In genomic region chr11:11835361-11835760, GRCm38 (mm10) we compare ENCODE assay signal across 13 mouse cellular contexts. TPM values are rescaled to one million over a fixed set of nuclear protein-coding genes. Genes with fewer than 3 reads are reported as not detected.
DNase-seq lines count a peak whose midpoint lies in the region; ATAC-seq lines count a peak whose summit lies in the region.
"Had no signal": no experiment of that assay in that cellular context is flagged by ENCODE, and none has a peak within 500 bp of the region (broad histone marks: within the 10 kb centered on the region; RNA-seq: fewer than 3 reads in every experiment).

No protein-coding gene starts in this region.

- H3K9ac ChIP-seq in midbrain, embryonic 14.5 days (replicated peaks; ENCODE audit: low read length): no peak overlapping the region

- no peak for ATAC-seq in midbrain, embryonic 14.5 days (ENCODE audit: low FRiP score, low TSS enrichment)
- ATAC-seq: hindbrain, embryonic 16.5 days had no signal

- DNase-seq in heart, adult 11 months: peak; percentile 76
- DNase-seq in heart, postnatal 36 days: no peak
- DNase-seq in midbrain, embryonic 10.5 days (ENCODE audit: low spot score): no peak
- no peak for DNase-seq in midbrain, embryonic 14.5 days
- peak; percentile 73 for DNase-seq in liver
- peak; percentile 74 for DNase-seq in yolk sac, embryonic 10.5 days (ENCODE audit: low spot score)
- DNase-seq in kidney, postnatal 14 days: no peak
- no peak for DNase-seq in spleen, adult 12 weeks (ENCODE audit: low spot score)
- DNase-seq: adrenal gland, postnatal 36 days; B cell, adult 2 months; cerebellum, adult 2 months; kidney, postnatal 36 days had no signal

- H3K36me3 ChIP-seq in midbrain, embryonic 10.5 days: no peaks in the 10 kb centered on the region
- no peaks in the 10 kb centered on the region for H3K36me3 ChIP-seq in midbrain, embryonic 14.5 days (ENCODE audit: control insufficient read depth, insufficient read depth, low read length)

- H3K9me3 ChIP-seq in midbrain, embryonic 10.5 days (replicated peaks): no peaks in the 10 kb centered on the region
- no peaks in the 10 kb centered on the region for H3K9me3 ChIP-seq in midbrain, embryonic 14.5 days (ENCODE audit: control insufficient read depth, low read length)

- intact Hi-C loops in heart, postnatal 36 days (cut with DNase I): no loop called here

- H3K4me2 ChIP-seq in midbrain, embryonic 14.5 days (ENCODE audit: low read length): no peak overlapping the region

- H3K4me1 ChIP-seq in midbrain, embryonic 10.5 days: peaks cover 60% of the 10 kb centered on the region
- H3K4me1 ChIP-seq in midbrain, embryonic 14.5 days (ENCODE audit: control insufficient read depth, insufficient read depth, low read length): 0 out of 2 replicates have a peak, but pooled peaks cover 7% of the 10 kb centered on the region

- no peak overlapping the region for H3K4me3 ChIP-seq in midbrain, embryonic 10.5 days
- no peak overlapping the region for H3K4me3 ChIP-seq in midbrain, embryonic 14.5 days (replicated peaks; ENCODE audit: low read depth, low read length)

- WGBS in midbrain, embryonic 10.5 days: 41% methylated on average over 6 of the region's 6 CpGs
- 35% methylated on average over 6 of the region's 6 CpGs for WGBS in midbrain, embryonic 14.5 days

- H3K27ac ChIP-seq in midbrain, embryonic 10.5 days (replicated peaks): peak overlapping the region; percentile 64; the same call in 1 of the 2 replicates
- H3K27ac ChIP-seq in midbrain, embryonic 14.5 days (replicated peaks; ENCODE audit: low read depth, low read length): no peak overlapping the region

- H3K27me3 ChIP-seq in midbrain, embryonic 10.5 days (ENCODE audit: low read depth, poor library complexity, severe bottlenecking): no peaks in the 10 kb centered on the region
- H3K27me3 ChIP-seq in midbrain, embryonic 14.5 days (ENCODE audit: control insufficient read depth, insufficient read depth, low read length): no peaks in the 10 kb centered on the region

RNA-seq across cellular contexts. Expression of gene Fignl1, which starts 26.6 kb away (rescaled TPM):
- total RNA-seq in heart, postnatal 36 days (2021): 1 to 10 TPM in 1 of 2 experiments, under 1 TPM in 1; 0.81 to 1.8 TPM
- 103 and 112 TPM in 2 replicates for polyA plus RNA-seq in midbrain, embryonic 10.5 days (2016; fragmentation: Nextera tagmentation; extraction: Ambion mirVana)
- 7.1 and 16.3 TPM in 2 replicates for polyA plus RNA-seq in midbrain, embryonic 14.5 days (2014; fragmentation: Nextera tagmentation; extraction: Ambion mirVana)

Comparison
In these comparisons a context has a peak if more than half of its experiments do, and no peak if none do; other contexts are left out.
1. DNase-seq: peak in heart, adult 11 months (single experiment), liver (single experiment) and yolk sac, embryonic 10.5 days (single experiment); none in heart, postnatal 36 days (0 of 2), midbrain, embryonic 10.5 days (single experiment), midbrain, embryonic 14.5 days (single experiment), kidney, postnatal 14 days (single experiment) and spleen, adult 12 weeks (single experiment).